Mouse (Mus musculus): ENCODE measurements at regions not wholly inside any gene's neighbourhood (a gene's known extent, or its start where the extent isn't known, plus 50 kb on each side); places are given as distances from the start of the nearest gene placed in this dataset.

DNA sequence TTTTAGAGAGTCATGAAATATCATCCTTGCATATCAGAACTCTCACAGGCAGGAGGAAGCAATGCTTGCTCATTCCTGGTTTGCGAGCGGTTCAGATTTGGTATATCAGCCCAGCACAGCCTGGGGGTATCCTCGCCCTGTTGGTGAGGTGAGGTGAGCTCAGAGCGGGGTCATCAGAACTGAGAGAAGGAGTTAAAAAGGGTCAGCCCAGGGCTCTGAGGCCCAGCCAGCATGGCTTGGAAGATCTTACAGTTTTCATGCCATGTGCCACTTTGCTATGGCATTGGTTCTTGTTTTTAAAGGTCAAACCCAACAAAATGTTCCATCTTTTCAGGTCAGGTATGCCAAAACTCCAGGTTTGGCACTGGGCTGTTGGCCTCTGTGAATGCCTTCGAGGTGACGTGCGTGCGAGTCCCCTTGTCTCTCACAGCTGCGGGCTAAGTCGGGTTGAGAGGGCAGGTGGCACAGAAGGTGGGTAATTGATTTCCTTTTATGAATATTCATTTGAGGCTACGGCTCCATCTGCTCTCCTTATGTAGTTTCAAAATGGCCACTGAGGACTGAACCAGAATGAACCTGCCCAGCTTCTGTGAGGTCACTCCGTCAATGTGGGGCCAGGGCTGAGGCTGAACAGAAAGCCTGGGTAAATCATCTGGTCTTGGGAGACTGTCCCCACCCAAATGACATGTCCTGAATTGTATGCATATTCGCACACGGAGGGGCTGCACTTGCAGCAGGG lies 86.3 kb downstream of the Hhipl2 start:
- DNase-seq = no peak

- DNase-seq = no peak
These were observed 89.9 kb downstream of the Hhipl2 start for GRCm38 (mm10) chr1:183507893-183508292.

DNA sequence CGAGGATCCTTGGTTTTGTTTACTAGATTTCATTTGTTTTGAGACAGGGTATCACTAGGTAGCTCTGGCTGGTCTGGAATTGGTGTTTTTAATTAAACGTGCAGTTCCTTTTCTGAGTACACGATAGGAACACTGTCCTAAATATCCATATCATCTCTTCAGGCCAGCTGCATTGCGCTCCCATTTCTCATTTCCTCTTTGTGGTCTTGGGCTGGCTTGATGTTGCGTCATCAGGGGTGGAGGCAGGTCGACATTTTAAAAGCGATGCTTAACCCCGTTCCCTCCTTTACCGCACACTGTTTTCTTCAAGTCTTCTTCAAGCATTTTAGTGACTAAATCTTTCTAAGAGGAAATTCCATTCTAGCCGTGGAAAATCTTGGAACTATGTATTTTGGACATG lies 92.7 kb downstream of the Hhipl2 start:
- no peak for DNase-seq

GRCm38 (mm10) chr1:183513876-183514275 lies 95.9 kb downstream of the Hhipl2 start:
- no peak for DNase-seq

DNA sequence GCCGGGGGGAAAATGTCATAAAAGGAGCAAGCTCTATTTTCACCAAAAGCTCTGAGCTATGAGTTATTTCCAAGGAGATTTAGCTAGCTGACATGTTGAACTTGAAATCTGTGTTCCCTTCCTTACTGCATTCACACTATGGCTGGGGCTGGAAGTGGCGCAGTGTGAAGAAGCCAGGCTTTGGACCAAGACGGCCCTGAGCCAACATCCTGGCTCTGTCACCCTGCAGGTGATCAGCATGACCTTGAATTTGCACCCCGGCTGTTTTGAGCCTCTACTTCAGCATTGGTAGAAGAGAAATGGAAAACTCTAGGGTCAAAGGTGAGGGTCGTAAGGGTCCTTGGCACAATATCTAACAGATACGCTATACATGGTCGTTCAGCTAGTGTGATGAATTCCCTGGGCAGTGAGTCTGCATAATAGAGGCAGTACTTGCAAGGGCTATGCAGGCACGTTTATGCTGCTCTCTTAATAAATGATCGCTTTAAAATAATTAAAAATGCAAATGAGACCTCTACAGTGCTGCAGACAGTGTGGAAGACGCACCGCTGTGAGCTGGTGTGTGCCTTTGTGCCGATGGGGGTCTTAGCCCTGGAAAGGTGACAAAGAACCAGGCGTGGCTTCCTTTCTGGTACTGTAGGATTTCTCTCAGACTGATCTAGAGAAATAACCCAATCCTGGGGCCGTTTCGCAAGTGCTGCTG lies 96.4 kb downstream of the Hhipl2 start:
- DNase-seq = no peak

DNA sequence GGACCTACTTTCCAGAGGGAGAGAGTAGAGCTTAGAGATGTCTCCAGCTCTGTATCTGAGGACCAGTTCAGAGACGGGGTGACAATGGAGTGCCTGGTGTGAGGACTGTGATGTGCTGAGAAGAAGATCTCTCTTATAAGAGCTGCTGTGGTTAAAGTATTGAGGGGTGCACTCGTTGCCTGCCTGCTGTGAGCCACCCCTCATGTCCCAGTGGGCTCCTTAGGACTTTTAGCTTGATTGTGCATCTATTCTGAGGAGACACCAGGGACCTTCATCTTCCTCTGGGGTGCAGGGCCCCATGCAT lies 96.9 kb downstream of the Hhipl2 start:
- no peak for DNase-seq

DNA sequence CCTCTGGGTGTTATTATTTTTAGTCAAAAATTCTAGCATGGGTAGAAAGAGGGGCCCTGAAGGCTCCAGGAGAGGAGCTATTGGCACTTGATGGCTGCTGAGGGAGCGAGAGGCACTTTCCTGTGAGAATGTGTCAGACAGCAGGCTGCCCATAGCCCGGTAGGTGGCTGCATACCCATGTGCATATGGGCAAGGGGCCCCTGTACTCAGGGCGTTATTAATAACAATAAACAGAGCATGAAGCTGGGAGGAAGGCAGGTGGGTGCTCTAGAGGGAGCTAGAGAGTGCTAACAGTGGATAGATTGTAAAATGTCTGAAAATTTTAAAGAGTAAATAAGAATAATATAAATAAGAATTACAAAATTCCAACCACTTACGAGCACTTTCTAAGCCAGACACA lies 98.2 kb downstream of the Hhipl2 start:
- DNase-seq = no peak

DNA sequence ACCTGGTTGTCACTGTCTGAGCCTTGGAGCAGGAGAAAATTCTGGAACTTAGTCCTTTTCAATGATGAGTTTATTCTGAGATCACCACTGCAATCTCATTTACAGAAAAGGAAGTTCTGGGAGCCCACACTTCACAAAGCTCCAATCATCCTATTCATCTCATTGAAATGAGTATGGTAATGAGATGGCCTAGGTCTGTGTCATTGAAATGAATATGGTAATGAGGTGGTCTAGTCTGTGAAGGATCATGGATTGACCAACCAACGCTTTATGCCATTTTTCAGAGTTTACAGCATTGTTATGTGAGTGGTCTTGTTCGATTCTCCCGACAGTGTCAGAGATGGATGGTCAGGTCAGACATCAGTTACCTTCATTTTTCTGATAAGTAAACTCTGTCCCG lies 99.2 kb downstream of the Hhipl2 start:
- DNase-seq = no peak

DNA sequence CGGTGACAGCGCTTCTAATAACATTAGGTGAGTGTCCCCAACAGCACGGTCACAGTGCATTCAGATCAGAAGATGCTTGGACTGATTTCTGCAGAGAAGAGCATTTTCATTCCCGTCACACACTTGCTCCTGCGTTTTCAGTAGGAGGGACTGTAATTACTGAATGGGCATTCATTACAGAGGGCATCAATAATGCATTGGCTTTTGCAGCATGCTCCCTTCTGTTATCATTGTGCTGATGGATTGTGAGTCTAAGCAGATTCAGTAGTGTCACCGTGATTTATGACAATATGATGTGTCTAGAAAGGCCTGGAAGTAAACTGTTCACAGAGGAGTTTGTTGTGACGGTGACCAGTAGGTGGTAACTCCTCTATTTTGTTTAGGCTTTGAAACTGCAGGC lies 103.6 kb downstream of the Hhipl2 start:
- DNase-seq = no peak

- DNase-seq = no peak
These were observed 115.4 kb downstream of the Hhipl2 start for GRCm38 (mm10) chr1:183533386-183533785.

- no peak for DNase-seq
These were observed 130.9 kb downstream of the Hhipl2 start for GRCm38 (mm10) chr1:183548752-183549387.

DNA sequence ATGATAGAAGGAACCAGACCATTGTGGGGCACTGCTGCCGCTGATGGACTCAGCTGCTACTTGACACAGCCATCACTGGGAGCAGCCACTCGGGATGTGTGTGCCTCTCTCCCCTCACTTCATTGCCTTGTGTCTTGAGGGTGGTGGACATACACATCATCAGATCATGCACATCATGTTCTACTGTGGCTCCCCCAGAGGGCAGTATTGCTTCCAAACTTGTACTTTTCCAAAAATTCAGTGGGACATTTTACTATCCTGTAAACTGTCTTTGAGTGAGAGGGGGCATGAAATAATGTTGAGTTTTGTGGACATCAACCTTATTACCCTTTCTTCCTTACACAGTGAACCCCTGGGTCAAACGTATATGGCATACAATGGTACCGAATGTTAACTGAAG lies 134.6 kb downstream of the Hhipl2 start:
- DNase-seq = no peak

DNA sequence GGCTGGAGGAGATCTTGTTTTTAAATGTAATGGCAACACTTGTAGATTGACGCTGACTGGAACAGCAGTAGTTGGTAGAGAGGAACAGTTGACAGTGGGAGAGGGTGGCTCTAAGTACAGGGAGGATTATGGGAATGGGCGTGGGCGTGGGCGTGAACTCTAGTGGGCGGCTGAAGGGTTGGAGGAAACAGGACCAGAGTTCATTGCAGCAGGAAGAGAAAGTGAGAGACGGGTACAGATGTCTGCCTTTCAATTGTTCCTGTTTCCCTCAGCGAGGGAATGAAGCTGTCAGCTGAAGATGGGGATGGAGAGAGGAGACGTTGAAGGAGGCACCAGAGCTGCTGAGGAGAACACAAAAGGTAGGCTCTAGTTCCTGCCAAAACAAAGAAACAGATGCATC lies 135.2 kb downstream of the Hhipl2 start:
- DNase-seq = no peak

- no peak for DNase-seq
These were observed 144.8 kb downstream of the Hhipl2 start for GRCm38 (mm10) chr1:183562853-183563252.

DNA sequence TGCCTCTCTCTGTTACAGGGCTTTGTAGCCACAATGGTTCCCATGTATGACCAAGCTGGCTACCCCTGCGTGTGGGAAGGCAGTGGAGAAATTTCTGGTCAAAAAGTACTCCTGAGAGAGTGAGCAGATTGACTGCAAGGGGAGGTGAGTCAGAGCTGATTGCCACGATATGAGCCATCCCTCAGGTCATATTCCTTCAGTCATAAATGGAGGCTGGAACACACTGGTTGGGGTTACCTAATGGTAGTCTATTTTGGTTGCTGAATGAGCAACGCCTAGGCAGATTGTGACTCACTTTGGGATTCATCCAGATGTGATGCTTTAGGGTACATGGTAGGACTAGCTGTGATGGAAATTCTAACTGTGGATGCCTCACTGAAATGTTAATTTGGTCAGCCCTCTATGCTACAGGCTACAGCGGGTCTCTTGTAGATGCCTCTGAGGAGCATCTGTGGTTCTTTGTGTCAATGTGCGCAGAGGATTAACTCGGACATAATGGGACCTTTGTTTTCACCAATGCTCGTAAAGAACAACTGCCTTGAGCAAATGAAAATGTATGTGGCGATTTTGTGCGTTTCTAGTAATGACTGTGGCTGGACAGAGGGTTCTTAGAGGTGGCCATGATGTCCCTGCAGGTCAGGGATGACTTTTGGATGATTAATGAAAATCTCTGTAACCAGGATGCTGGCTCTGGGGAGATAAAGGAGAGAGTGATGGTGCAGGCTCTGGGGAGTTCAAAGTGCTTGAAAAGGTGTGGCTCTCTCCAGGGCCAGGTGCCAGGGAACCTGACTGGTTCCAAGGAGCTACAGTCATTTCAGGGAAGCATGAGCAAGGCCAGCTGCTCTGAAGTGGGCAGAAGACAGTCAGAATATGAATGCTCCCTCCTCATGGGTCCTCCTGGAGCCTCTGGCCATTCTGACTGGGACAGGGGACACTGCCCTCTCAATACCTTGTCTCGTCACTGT lies 155.9 kb downstream of the Hhipl2 start:
- DNase-seq = no peak

DNA sequence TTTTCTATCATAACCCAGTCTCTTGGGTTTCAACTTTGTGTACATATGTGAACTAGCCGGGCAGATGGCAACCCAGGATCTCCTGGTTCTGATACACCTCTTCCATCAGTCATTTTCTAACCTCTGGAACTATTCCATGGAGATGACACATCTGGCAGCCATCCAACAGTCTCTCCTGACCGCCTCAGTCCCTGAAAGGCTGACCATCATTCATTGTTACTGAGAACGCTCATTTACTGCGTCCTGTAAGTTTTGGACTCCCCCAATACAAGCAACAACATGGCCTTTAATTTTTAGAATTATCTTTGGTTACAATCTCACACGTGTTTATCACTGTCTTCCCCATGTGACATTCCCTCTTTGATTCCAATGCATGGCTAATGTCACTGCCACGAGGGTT lies 166.8 kb downstream of the Hhipl2 start:
- DNase-seq = no peak

- DNase-seq = no peak
These were observed 168.4 kb downstream of the Hhipl2 start for GRCm38 (mm10) chr1:183586406-183586805.

- DNase-seq = no peak
These were observed 177.3 kb downstream of the Hhipl2 start for GRCm38 (mm10) chr1:183595306-183595705.

GRCm38 (mm10) chr1:183600466-183600865 lies 182.5 kb downstream of the Hhipl2 start:
- DNase-seq = no peak

DNA sequence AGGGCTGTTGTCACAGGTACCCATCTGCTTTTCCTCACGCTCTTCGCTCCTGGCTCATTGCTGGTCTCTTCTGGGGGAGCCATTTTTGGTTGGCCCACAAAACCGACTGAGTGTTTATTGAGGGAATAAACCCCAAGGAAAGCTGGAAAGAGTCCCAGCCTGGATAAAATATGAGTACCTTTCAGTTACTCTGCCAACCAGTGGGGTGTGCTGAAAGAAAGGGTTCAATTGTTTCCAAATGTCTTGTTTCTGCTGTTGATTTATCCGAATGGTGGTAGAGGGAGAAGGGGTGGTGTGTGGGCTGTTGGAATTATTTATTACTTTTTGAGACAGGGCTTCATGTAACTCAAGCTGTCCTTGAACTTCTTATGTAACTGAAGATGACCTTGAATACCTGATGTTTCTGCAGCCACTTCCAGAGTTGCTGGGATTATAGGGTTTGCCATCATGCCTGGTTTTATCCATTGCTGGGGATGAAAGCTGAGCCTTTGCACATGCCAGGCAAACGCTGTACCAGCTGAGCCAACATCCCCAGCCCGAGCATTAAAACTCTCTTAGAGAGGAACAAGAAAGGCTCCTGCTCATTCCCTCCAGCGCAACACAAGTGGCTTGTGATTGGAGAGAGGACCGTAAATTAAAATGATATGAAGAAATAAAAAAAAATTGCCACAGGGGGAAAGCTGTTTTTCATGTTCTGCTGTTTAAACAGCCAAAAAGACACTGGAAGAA lies 194.1 kb downstream of the Hhipl2 start:
- DNase-seq = no peak

DNA sequence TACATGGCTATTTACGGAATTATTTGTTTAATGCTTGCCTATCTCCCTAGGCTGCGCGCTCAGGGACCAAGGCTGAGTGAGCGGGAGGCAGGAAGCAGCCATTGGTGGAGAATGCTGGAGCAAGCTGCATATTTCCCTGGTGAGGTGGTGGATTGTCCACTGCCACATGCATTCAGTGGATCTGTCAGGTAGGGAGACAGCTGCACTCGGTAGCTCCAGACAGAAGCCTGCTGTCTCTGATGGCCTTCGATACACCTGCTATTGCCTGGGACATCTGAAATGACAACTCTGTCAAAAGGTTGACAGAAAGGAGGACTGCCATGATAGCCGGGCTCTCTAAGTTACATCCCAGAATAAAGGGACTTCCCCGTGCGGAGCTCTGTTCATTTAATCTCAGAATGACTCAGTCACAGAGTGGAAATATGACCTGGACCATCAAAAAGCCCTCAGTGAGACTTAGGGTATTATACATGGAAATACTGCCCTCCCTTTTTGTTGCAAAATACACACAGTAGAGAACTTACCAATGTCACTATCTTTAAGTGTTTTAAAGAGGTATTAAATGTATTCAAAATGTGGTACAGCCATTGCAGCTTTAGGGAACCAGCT lies 201.5 kb downstream of the Hhipl2 start:
- DNase-seq = no peak

- DNase-seq = no peak
These were observed 204.3 kb downstream of the Hhipl2 start for GRCm38 (mm10) chr1:183622341-183622740.
